Mouse (Mus musculus) cerebellum, postnatal 14 days (tissue): ENCODE data around the gene Riok2.
"Not testable (repeated sequence)": the region's sequence is repeated elsewhere in the genome, so short reads cannot be mapped to it uniquely, and the experiment has no call there.

Experiments
- DNase-seq, 2 experiments: peaks; one replicate each; pipeline ENCODE4 v3.0.0; 2021; ENCODE audit warnings: mixed read lengths in 2 of 2

Riok2 gene

GRCm38 (mm10) chr17:17373918-17374910, at the start of gene Riok2:
Gene Riok2, plus strand, starts transcription at chr17:17374309.
- DNase-seq, result peak; percentile 96

DNA sequence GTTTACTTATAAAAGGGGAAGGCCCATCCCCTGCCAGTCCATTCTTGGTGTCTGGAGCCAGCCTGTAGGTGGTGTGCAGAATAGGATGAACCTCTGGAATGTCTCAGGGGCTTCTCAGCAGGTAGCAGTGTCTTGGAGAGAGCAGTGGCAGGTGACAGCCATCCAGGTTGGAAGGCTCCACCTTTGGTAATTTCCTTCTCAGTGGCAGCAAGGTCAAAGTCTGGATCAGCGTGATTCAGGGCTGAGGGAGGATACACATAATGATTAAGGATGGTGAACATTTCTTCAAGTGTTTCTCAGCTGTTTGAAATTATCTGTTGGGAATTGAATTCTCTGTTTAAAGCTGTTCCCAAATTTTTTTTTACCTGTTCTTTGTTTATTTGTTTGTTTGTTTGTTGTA, 48.1 kb upstream of the Riok2 start:
- DNase-seq, result not testable (repeated sequence)

- no peak for DNase-seq
These were observed 47.5 kb upstream of the Riok2 start for GRCm38 (mm10) chr17:17326636-17327035.

GRCm38 (mm10) chr17:17345374-17346183, 28.5 kb upstream of the Riok2 start:
- DNase-seq, result not testable (repeated sequence)

- not testable (repeated sequence) for DNase-seq
These were observed 27.8 kb upstream of the Riok2 start for GRCm38 (mm10) chr17:17346281-17346680.

- no peak for DNase-seq
These were observed 575 bp upstream of the Riok2 start for GRCm38 (mm10) chr17:17373550-17373917.

DNA sequence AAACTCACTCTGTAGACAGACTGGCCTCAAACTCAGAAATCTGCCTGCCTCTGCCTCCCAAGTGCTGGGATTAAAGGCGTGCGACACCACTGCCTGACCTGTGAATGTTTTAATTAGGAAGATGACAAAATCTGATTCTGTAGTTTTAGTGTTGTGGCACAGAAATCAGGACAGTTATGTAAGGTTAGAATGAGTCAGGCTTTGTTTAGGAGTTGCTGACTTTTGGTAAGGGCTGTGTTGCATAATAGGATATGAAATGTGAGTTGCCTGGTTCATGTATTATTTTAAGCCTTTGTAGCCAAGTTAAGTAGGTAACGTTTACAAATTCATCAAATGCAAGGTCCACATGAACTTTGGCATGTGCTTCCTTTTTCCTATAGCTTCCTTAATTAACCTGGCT, 1.5 kb downstream of the Riok2 start:
- no peak for DNase-seq

- no peak for DNase-seq
These were observed 9.6 kb downstream of the Riok2 start for GRCm38 (mm10) chr17:17383703-17384102.

DNA sequence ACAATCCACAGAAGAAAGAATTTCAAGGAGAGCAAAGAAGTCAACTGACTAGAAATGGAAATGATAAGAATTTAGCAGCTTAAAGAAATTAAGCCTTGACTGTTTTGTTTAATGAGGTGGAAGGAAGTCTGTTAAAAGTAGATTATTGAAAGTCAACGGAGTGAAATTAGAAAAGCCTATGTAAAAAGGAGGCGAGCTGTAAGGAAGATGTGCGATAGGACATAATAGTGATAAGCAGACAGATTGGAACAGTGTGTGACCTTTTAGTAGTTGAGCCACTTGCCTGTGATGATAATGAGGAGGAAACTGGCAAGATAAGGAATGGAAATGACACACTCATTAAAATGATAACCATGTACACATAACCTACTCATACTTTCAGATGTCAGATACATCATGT, 10.4 kb downstream of the Riok2 start:
- DNase-seq, result no peak

GRCm38 (mm10) chr17:17386117-17386516, 12.0 kb downstream of the Riok2 start:
- DNase-seq, result no peak

DNA sequence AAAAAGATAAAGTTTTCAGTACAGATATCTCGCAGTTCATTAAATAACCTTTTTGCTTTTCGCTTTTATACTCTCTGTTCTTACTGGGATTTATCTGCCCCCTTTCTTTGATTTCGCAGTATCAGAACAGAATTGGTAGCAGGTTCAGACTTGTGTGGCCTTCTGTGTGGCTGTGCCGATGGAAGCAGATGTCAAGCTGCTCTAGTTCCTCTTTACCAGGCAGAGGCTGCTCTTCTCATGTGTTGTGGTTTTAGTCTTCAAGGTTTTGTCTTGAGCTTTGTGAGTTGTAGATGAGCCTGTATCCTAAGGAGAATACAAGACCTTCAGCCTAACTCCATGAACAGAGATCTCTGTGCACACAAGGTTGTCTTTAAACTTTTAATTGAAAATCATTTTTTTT, 17.7 kb downstream of the Riok2 start:
- no peak for DNase-seq

- peak; percentile 33 to 37 for DNase-seq
These were observed 18.8 kb downstream of the Riok2 start for GRCm38 (mm10) chr17:17392863-17393262.

DNA sequence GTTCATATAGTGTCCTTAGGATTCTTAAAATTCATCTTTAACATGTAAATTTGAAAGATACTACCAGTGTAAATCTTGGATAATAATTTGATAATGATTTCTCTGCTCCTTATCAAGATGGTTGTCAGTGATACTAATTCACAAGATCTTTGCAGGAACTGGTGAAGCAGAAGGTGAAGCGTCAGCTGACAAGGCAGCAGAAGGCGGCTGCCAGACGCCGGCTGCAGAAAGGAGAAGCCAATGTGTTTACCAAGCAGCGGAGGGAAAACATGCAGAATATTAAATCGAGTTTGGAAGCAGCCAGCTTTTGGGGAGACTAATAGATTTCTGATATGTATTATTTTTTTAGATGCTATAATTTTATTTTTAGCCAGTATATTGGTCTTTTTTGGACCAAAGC, 19.2 kb downstream of the Riok2 start:
- DNase-seq, result peak; percentile 63 to 65

- peak; percentile 91 to 93 for DNase-seq
These were observed 20.2 kb downstream of the Riok2 start for GRCm38 (mm10) chr17:17394336-17394735.

DNA sequence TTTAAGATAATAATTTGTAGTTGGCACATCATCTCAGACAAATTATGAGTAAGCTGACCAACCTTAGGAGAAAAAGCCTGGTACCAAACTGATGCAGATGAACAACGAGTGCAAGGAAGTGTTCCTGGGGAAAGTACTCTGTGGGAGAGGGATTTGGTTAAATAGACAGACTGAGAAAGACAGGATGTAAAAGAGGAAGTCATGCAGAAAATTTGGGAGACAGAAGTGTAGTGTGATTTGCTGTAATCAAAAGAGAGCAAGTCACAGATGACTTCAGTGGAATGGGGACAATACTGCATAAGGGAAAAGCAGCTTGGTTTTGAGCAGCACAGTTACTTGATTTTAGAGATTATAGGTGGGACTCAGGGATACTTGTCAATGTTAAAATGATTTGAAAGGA, 22.8 kb downstream of the Riok2 start:
- no peak for DNase-seq

DNA sequence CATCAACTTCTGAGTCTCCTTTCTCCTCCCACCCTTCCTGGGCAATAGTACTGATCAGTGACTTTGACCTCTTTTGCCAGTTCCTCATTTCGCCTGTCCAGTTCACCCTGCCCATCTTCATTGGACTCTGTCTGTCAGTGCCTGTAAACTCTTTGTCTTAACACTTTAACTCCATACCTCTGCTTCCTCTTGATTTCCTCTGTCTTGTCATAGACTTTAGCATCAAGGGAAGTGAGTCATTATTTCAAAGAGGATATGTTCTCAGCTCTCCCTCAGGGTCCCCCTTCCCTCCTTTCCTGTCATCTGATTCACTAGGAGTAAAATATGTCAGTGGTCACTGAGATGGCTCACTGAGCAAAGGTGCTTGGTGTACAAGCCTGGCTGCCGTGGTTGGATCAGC, 24.6 kb downstream of the Riok2 start:
- no peak for DNase-seq

GRCm38 (mm10) chr17:17402222-17403004, 28.3 kb downstream of the Riok2 start, which contains the start of gene Lix1:
Gene Lix1, plus strand, starts transcription at chr17:17402672.
- DNase-seq, result peak; percentile 75 to 76

DNA sequence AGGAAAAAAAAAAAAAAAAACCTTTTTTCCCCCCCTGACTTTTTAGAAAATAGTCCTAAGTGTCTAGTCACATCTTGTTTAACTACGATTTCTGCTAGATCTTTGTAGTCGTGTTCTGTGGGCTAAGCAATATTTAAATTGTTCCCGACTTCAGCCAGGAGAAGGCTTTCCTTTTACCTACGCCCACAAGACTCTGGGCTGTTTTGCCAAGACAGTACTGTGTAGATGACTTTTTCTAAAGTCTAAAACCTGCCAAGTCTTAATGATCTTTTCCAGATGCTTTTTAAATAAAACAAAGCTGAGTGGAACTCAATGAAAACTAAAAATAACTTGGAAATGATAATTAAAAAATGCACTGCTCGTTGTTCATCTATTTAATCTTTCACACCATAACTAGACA, 28.9 kb downstream of the Riok2 start:
- no peak for DNase-seq

DNA sequence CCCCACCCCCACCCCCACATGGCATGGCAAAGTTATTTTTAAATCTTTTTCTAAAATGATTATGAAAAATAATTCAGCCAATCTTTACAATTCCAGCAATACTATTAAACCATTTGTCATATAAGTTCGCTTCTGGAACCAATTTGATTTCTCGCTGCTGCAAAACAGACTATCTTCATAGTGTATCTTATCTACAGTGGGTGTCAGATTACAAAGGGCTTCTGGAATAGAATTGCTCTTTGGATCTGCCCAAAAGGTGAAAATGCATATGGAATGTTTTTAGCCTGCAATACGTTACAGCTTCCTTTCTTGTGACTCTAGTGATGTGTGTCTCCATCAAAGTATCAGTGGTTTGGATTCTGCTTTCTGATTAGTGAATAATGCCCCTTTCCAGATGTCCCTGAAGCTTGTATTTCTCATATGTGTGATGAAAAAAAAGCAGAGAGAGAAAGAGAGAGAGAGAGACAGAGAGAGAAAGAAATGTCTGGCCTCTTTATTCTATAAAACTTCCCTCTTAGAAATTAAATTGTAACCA, 29.5 kb downstream of the Riok2 start:
- DNase-seq, result no peak

GRCm38 (mm10) chr17:17404811-17405544, 30.9 kb downstream of the Riok2 start:
- no peak for DNase-seq

GRCm38 (mm10) chr17:17405606-17406005, 31.5 kb downstream of the Riok2 start:
- DNase-seq, result no peak

DNA sequence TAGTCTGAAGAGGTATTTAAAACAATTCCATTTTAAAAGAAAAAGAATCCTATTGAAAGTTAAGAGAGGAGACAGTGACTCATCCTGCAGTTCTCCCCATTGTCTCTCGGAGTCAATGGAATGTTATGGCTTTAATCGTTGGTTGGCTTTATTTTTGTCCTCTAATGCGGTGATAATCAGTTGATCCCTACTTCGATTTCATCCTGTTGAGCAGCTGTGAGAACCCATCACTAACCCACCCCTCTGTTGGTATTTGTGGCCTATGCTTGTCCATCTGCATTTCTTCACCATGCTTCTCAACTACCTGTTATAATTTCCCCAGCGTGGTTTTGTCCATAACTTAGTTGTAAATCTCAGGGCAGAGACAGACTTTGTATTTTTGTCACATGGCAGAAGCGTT, 34.0 kb downstream of the Riok2 start:
- DNase-seq, result no peak
